Mouse (Mus musculus): ENCODE data around the gene Tmod4.

The Tmod4 gene

DNA sequence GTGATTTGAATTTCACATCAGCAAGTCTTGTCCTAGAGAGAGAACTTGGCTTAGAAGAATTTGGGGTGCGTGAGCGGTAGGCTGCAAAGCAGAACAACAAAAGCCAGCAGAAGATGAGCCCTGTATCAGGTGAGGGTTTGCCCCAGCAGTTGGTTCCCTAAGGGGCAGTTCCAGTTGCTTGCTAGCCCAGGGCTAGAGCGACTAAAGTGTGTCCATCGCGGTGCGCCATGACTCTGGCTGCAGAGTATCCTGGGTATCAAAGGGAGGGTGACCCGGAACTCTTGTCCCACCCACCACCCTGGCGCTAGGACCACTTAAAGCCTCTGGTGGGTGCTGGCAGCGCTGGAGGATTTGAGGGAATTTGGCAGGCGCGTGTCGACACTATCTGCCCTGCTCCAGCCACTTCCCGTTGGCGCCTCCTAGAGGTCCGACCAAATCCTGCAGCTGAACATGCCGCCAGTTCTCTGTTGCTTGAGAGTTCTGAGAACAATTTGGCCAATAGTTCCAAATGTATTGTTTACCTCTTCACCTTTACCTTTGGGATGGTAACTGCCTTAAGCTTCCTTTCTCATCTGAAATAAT is 49.8 kb downstream of the Tmod4 start:
- DNase-seq: peak; percentile 58

DNA sequence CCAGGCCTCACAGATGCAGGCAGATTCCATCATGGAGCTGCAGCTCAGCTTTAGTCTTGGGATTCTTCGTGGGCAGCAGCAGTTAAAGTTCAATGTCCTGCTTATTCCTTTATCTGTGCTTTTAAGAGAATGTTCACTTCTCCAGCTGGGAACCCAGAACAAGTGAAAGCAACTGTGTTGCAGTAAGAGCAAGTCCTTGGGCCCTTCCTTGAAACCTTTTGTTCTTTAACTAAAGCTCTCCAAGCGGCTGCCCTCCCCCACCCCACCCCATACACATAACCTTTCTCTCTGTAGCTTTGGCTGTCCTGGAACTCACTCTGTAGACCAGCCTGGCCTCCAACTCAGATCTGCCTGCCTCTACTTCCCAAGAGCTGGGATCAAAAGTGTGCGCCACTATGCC is 52.2 kb downstream of the Tmod4 start:
- DNase-seq: no peak

DNA sequence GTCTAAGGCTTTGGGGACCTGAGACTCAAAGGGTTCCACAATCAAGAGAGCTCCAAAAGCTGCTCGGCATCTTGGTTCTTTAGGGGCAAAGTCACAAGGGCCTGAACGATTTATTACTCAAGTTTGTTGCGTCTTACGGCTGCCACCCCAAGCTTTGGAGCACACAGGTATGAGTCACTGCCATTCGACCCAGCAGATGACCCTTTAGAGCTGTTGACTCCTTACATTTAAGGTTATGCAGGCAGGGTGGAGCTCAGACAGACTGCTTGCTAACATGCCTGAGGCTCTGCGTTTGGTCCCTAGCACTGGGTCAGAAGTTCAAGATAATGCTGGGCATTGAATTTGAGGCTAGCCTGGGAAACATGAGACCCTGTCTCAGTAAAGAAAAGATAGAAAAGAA is 53.3 kb downstream of the Tmod4 start:
- no peak for DNase-seq
